Mouse (Mus musculus): Measurements from ENCODE around the gene Hbb-bh1.
"Not testable (repeated sequence)": the region's sequence is repeated elsewhere in the genome, so short reads cannot be mapped to it uniquely, and the experiment has no call there.

Gene Hbb-bh1

DNA sequence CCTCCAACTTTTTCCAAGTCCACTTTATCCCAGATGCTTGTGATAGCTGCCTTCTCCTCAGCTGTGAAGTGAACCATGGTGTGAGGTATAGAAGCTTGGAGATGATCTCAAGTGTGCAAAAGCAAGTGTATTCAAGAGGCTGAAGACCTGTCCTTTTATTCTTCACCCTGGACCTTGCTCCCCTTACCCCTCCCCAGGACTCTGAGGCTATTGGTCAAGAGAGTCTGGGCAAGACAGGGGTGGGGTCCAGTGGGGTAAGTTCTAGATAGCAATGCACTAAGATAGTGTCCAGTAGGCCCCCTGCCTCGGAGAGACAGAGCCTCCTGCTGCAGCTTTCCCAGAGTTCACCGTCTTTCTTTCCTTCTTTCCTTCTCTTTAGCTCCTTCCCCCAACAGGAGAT lies at the start of gene Hbb-bh1:
TSS of gene Hbb-bh1 (minus strand) at position 131 of the 400 bp plus-strand sequence.
- no peak for DNase-seq (ENCODE audit: inconsistent ontology term)

DNA sequence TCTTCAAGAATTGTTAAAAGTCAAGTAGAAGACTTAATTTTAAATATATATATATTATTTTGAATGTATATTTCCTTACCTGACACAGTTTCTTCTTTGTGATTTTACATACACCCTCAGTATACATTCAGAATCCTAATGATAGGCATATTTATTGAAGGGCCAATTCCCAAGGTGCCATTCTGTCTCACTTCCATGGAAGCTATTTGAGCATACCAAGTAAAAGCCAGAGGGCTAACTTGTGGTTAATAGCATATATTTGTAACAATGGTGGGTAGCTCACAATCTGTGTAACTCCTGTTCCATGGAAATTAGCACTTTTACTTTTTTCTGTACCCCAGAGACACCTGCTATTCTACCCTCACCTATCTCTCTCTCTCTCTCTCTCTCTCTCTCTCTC lies 43.2 kb upstream of the Hbb-bh1 start, which contains the start of gene Olfr66:
TSS of gene Olfr66 (minus strand) at position 101 of the 400 bp plus-strand sequence.
- DNase-seq (ENCODE audit: inconsistent ontology term): no peak

- no peak for DNase-seq (ENCODE audit: inconsistent ontology term)
Measured at GRCm38 (mm10) chr7:103877093-103877492, 34.1 kb upstream of the Hbb-bh1 start.

GRCm38 (mm10) chr7:103874451-103874850 lies 31.5 kb upstream of the Hbb-bh1 start:
- DNase-seq (ENCODE audit: inconsistent ontology term): no peak

- no peak for DNase-seq (ENCODE audit: inconsistent ontology term)
Measured at GRCm38 (mm10) chr7:103873064-103873463, 30.1 kb upstream of the Hbb-bh1 start.

DNA sequence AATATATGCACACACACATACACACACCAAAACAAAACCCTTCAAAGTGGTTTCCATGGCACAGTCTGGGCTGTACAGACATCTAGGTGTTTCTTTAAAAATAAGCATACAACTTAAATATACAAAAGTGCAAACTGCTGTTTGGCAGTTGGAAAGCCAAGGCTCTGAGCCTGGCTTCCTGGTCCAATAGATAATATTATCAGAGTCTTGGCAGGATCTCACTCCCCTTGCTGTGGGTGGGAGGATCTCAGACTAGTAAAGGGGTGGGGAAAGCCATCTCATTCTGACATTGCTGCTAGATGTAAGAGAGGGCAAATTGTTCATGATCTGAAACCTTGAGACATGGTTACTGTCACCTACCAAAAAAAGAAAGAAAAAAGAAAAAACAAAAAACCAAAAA lies 27.7 kb upstream of the Hbb-bh1 start:
- DNase-seq (ENCODE audit: inconsistent ontology term): no peak

- DNase-seq (ENCODE audit: inconsistent ontology term): no peak
Measured at GRCm38 (mm10) chr7:103865716-103866115, 22.8 kb upstream of the Hbb-bh1 start.

GRCm38 (mm10) chr7:103861531-103861930 lies 18.6 kb upstream of the Hbb-bh1 start:
- DNase-seq (ENCODE audit: inconsistent ontology term): no peak

GRCm38 (mm10) chr7:103860855-103861254 lies 17.9 kb upstream of the Hbb-bh1 start:
- DNase-seq (ENCODE audit: inconsistent ontology term): no peak

GRCm38 (mm10) chr7:103859076-103859475 lies 16.1 kb upstream of the Hbb-bh1 start:
- DNase-seq (ENCODE audit: inconsistent ontology term): no peak

DNA sequence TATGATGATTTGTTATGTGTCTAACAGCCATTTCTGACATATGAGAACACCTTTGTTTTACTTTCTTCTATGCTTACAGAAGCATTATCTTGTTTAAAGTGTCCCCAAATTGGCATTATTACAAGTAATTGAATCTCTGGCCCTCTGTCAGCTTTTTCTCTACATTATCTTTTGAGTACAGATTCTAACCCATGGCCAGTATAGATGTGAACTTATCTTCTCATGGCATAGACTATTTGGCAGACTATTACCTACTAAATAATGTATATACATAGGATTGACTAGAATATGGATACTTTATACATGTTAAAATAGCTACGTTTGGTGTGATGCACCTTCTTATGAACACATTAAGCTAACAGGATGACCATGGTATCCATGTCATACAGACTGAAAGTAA lies 11.7 kb upstream of the Hbb-bh1 start:
- DNase-seq (ENCODE audit: inconsistent ontology term): no peak

- no peak for DNase-seq (ENCODE audit: inconsistent ontology term)
Measured at GRCm38 (mm10) chr7:103853090-103853489, 10.1 kb upstream of the Hbb-bh1 start, which contains the start of gene Hbb-y. Gene Hbb-y (minus strand): TSS chr7:103853216.

GRCm38 (mm10) chr7:103844525-103845325 lies 1.8 kb upstream of the Hbb-bh1 start:
- no peak for DNase-seq (ENCODE audit: inconsistent ontology term)

DNA sequence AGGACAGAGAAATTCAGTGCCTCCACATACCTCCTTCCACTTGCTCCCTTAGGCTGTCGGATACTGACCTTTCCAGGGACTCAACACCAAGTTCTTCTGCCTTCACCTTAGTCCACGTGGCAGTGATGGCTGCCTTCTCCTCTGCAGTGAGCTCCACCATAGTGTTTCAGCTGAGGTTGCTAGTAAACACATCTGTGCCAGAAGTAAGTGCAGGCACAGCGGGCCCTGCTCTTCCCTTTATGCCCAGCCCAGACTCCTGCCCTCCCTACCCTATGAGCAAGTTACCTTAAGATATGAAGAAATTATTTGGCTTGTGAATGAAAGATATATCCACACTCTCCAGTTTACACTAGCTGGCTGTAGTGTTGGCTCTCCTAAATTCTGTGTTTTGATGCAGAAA lies 2.7 kb downstream of the Hbb-bh1 start, which contains the start of gene Hbb-bh2:
TSS of gene Hbb-bh2 (minus strand) at position 253 of the 400 bp plus-strand sequence.
- no peak for DNase-seq (ENCODE audit: inconsistent ontology term)

GRCm38 (mm10) chr7:103827808-103828207 lies 15.2 kb downstream of the Hbb-bh1 start, which contains the start of gene Hbb-bs:
Gene Hbb-bs (minus strand): TSS chr7:103828096.
- no peak for DNase-seq (ENCODE audit: inconsistent ontology term)

DNA sequence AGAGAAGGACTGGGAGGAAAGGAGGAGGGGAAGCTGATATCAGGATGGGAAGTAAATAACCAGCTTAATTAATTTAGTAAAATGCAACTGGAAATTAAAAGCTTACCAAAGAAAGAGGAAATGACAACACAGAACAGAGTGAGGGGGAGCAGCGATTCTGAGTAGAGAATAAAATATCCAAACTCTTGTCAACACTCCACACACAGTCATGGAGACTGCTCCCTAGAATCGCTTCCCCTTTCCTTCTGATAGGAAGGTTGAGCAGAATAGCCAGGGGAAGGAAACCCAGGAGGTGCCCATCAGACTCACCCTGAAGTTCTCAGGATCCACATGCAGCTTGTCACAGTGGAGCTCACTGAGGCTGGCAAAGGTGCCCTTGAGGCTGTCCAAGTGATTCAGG lies 15.8 kb downstream of the Hbb-bh1 start:
- not testable (repeated sequence) for DNase-seq (ENCODE audit: inconsistent ontology term)

- DNase-seq (ENCODE audit: inconsistent ontology term): no peak
Measured at GRCm38 (mm10) chr7:103826255-103826887, 16.6 kb downstream of the Hbb-bh1 start.

- DNase-seq (ENCODE audit: inconsistent ontology term): no peak
Measured at GRCm38 (mm10) chr7:103825536-103826254, 17.3 kb downstream of the Hbb-bh1 start.

GRCm38 (mm10) chr7:103824597-103824996 lies 18.4 kb downstream of the Hbb-bh1 start:
- DNase-seq (ENCODE audit: inconsistent ontology term): no peak

DNA sequence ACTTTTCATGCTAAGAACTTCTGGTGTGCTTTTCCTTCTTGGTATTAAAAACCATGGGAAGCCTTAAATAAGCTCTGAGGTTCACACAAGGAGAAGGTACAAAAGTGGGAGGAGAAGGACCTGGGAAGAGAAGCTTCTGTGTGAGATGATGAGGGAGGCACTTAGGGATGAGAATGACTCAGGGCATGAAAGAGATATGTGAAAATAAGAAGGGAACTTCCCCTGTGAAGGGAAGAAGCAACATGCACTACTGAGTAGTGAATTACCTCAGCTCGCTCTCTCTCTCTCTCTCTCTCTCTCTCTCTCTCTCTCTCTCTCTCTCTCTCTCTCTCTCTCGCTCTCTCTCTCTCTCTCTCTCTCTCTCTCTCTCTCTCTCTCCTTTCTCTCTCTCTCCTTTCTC lies 27.9 kb downstream of the Hbb-bh1 start:
- not testable (repeated sequence) for DNase-seq (ENCODE audit: inconsistent ontology term)

DNA sequence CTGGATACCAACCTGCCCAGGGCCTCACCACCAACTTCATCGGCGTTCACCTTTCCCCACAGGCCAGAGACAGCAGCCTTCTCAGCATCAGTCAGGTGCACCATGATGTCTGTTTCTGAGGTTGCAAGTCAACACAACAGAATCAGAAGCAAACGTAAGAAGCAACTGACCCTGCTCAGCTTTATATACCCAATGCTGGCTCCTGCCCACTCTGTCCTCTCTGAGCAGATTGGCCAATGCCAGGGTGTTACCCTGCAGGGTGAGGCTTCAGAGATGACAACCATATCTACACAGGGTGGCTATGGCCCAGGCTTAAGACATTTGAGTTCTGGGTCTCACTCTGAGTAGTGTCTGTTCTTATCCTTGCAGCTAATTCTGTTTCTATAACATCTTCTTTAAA lies 29.2 kb downstream of the Hbb-bh1 start, which contains the start of gene Hbb-bt:
TSS of gene Hbb-bt (minus strand) at position 231 of the 400 bp plus-strand sequence.
- DNase-seq (ENCODE audit: inconsistent ontology term): no peak

DNA sequence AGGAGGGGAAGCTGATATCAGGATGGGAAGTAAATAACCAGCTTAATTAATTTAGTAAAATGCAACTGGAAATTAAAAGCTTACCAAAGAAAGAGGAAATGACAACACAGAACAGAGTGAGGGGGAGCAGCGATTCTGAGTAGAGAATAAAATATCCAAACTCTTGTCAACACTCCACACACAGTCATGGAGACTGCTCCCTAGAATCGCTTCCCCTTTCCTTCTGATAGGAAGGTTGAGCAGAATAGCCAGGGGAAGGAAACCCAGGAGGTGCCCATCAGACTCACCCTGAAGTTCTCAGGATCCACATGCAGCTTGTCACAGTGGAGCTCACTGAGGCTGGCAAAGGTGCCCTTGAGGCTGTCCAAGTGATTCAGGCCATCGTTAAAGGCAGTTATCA lies 29.8 kb downstream of the Hbb-bh1 start:
- not testable (repeated sequence) for DNase-seq (ENCODE audit: inconsistent ontology term)
